Mouse (Mus musculus) lung, embryonic 16.5 days (tissue): ENCODE results near the gene Cbr1. TPM values are rescaled to one million over a fixed set of nuclear protein-coding genes. Genes with fewer than 3 reads are reported as not detected.

Source experiments
- ATAC-seq: fragments of 200-750 bp; cut with Nextera tagmentation; 2 replicates; pipeline ENCODE4 v1.8.0; 2017; ENCODE audit warnings: low read depth, mild to moderate bottlenecking, moderate library complexity
- H3K27ac ChIP-seq: fragments of 300-500 bp; sonication (generic); 2 replicates; pipeline ENCODE4 v1.5.1; 2014; ENCODE audit warnings: mild to moderate bottlenecking, control low read depth, low read length
- H3K27me3 ChIP-seq: fragments of 300-500 bp; sonication (generic); 2 replicates; pipeline ENCODE4 v1.6.1; 2014; ENCODE audit warnings: low read depth, low read length, mixed read lengths; ENCODE audit not compliant: control insufficient read depth, insufficient read depth
- H3K36me3 ChIP-seq: fragments of 300-500 bp; sonication (generic); 2 replicates; pipeline ENCODE4 v1.6.1; 2014; ENCODE audit warnings: low read length; ENCODE audit not compliant: control insufficient read depth, insufficient read depth
- H3K4me1 ChIP-seq: fragments of 300-500 bp; sonication (generic); replicated peaks from 2 replicates; pipeline ENCODE4 v1.6.1; 2014; ENCODE audit warnings: low read length, mixed read lengths; ENCODE audit not compliant: control insufficient read depth, insufficient read depth
- H3K4me2 ChIP-seq: fragments of 300-500 bp; sonication (generic); 2 replicates; pipeline ENCODE4 v1.6.1; 2014; ENCODE audit warnings: low read depth, low read length, control low read depth
- H3K4me3 ChIP-seq: fragments of 300-500 bp; sonication (generic); 2 replicates; pipeline ENCODE4 v1.5.1; 2014; ENCODE audit warnings: mild to moderate bottlenecking, low read length, control low read depth
- H3K9ac ChIP-seq: fragments of 300-500 bp; sonication (generic); 2 replicates; pipeline ENCODE4 v1.6.1; 2014; ENCODE audit warnings: low read length, control low read depth
- H3K9me3 ChIP-seq: fragments of 300-500 bp; sonication (generic); 2 replicates; pipeline ENCODE4 v1.6.1; 2016; ENCODE audit warnings: low read length; ENCODE audit not compliant: control insufficient read depth
- WGBS: fragments of 180-500 bp; shearing (Covaris S2); extraction: QIAGEN DNeasy Blood & Tissue Kit; methylation state at CpG from one replicate; pipeline ENCODE4 v1.1.7; 2014; 5-methylcytosine and 5-hydroxymethylcytosine counted together
- polyA plus RNA-seq: library from polyadenylated mRNA; unstranded; fragments of >200 nt; fragmentation: Nextera tagmentation; extraction: Ambion mirVana; gene quantifications from 2 replicates; pipeline ENCODE4 v1.2.1, GENCODE M21; 2015

Cbr1 gene
- polyA plus RNA-seq, 1 experiment from 2014 or later = 95.2 TPM

DNA sequence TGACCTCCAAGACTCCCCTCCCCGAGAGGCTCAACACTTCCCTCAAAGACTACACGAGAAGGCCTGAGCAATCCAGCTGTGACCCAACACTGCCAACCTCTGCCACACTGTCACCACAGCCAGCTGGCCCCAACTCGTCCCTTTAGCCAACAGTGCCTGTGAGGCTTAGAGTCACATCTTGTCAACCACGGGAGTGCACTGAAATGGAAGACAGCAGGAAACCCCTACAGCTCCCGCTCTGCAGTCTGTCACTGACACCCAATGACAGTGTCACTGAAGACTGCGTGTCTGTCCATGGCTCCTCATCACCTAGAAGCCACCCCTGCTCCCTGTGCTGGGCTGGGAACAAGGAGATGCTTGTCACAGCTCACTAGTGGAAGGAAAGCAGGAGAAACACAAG is 24.5 kb upstream of the Cbr1 start:
- 41% methylated on average over 6 of the region's 6 CpGs for WGBS

DNA sequence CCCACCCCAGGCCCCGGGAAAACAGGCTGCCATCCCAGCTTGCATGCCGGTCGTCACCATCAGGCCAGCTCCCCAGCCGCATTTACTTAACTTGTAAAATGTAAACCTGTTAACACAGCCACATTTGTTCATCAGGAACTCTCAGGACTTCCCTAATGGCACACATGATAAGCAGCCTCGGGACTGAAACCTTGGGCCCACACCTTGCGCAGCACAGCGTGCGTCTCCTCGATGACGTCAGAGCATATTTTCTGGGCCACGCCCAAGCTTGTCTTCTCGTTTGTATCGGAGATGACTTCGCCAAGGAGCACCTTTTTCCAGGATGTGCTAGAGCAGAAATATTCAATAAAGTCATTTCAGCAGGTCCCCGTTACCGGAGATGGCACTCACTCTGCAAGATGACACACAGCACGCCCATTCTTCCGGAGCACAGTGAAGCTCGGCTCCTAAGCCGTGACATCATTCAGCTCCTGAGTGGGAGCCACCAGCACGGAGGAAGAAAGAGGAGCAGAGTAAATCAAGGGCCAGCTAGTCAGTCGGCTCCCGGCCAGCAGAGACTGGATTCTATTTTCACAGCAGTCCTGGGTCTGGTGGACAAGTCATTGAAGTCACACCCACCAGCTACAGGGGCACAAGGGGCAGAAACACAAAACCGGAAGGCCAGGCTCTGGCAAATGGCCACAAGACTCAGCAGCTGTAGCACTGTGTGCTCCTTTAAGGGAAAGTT is 20.5 kb upstream of the Cbr1 start:
- Histone ChIP-seq H3K4me2 (no peak overlapping the region), H3K9ac (no peak overlapping the region), H3K36me3 (peaks cover 7% of the 10 kb centered on the region), H3K9me3 (no peaks in the 10 kb centered on the region), H3K27me3 (no peaks in the 10 kb centered on the region), H3K27ac (no peak overlapping the region), H3K4me3 (no peak overlapping the region), H3K4me1 (0 out of 2 replicates have a peak, but pooled peaks cover 3% of the 10 kb centered on the region)
- ATAC-seq = no peak
- WGBS = 77% methylated on average over 24 of the region's 24 CpGs

More for the DNA sequence above, 24.5 kb upstream of the Cbr1 start:
- H3K27ac ChIP-seq = peak overlapping the region; percentile 62
- no peaks in the 10 kb centered on the region for H3K9me3 ChIP-seq
- no peak overlapping the region for H3K4me2 ChIP-seq
- peaks cover 7% of the 10 kb centered on the region for H3K36me3 ChIP-seq
- 0 out of 2 replicates have a peak, but pooled peaks cover 7% of the 10 kb centered on the region for H3K4me1 ChIP-seq
- H3K9ac ChIP-seq = no peak overlapping the region
- ATAC-seq = peak; percentile 97
- H3K4me3 ChIP-seq = no peak overlapping the region
- H3K27me3 ChIP-seq = no peaks in the 10 kb centered on the region

DNA sequence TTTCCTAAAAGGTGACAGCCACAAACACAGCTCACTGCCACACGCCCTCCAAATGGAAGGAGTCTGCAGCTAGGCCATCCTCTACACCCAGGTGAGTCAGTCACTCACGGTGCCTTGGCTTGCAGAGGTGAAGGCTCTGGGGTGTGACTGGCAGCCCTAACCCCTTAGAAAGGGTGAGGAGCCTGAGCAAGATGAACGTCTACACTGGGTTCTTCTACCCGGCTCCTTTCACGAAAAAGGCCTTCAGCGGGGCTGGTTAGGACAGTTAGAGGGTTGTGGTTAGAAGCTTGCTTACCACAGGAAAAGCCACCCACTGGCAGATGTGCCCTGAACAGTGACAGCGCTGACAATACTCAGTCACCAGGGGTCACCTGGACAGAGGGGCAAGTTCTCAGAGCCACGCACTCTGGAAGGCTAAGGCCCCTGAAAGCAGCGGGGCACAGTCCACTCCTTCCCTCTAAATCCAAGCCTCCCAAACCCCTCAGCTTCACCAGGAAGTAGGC is 19.9 kb upstream of the Cbr1 start:
- Histone ChIP-seq H3K4me3 (no peak overlapping the region), H3K9ac (no peak overlapping the region), H3K4me2 (no peak overlapping the region)

DNA sequence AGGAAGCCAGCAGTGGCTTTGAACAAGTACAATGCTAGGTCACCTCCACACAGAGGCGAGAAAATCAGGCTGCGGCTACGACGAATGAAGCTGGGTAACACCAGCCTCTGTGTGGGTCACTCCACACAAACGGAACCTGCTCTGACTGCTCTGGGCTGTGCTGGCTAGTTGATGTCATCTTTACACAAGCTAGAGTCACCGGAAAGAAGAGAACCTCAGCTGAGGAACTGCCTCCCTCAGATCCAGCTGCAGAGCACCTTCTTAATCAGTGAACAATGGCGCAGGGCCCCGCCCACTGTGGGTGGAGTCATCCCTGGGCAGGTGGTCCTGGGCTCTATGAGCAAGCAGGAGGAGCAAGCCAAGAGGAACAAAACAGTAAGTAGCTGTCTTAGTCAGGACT is 19.3 kb upstream of the Cbr1 start:
- Histone ChIP-seq H3K4me2 (no peak overlapping the region), H3K36me3 (peaks cover 13% of the 10 kb centered on the region), H3K27ac (no peak overlapping the region), H3K4me3 (no peak overlapping the region), H3K9me3 (no peaks in the 10 kb centered on the region), H3K4me1 (no peaks in the 10 kb centered on the region), H3K27me3 (no peaks in the 10 kb centered on the region), H3K9ac (no peak overlapping the region)
- no peak for ATAC-seq
- whole genome bisulfite sequencing = 63% methylated on average over 8 of the region's 8 CpGs

More for the DNA sequence above, 19.9 kb upstream of the Cbr1 start:
- Histone ChIP-seq H3K27ac (no peak overlapping the region), H3K9me3 (no peaks in the 10 kb centered on the region), H3K4me1 (no peaks in the 10 kb centered on the region), H3K27me3 (no peaks in the 10 kb centered on the region), H3K36me3 (peaks cover 11% of the 10 kb centered on the region)
- WGBS = 84% methylated on average over 9 of the region's 9 CpGs
- ATAC-seq = no peak

DNA sequence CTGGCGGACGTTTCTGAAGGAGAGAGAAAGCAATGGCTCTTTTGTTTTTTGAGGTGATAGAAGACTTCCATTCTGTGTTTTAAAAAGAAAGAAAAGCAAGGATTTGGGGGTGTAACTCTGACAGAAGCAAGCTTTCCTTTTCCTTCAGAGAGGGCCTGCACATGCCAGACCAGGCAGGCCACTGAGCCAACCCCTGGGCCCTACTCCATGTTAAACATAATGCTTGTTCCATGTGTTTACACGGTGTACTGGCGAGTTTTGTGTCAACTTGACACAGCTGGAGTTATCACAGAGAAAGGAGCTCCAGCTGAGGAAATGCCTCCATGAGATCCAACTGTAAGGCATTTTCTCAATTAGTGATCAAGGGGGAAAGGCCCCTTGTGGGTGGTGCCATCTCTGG is 17.4 kb upstream of the Cbr1 start:
- Histone ChIP-seq H3K9me3 (no peaks in the 10 kb centered on the region), H3K9ac (no peak overlapping the region), H3K4me2 (no peak overlapping the region), H3K27me3 (no peaks in the 10 kb centered on the region), H3K4me3 (no peak overlapping the region), H3K27ac (no peak overlapping the region), H3K4me1 (no peaks in the 10 kb centered on the region), H3K36me3 (peaks cover 13% of the 10 kb centered on the region)
- no peak for ATAC-seq
- 55% methylated on average over 4 of the region's 4 CpGs for WGBS

DNA sequence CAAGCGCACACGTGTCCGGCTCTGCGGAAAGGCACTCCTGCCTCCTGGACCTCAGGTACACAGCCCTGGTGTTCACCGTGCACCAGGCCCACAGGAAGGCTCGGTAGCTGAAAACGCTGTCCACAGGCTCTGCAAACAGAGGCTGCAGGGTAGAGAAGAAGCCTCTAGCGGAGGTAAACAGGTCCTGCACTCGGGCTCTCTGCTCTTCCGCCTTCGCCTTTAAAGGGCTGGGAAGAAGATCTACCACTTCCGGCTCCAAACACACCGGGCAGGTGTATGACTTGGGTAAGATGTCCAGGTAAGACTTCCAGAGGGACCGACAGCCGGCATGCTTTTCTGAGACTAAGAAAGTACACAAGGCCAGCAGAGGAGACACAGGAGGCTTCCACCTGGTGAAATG is 14.7 kb upstream of the Cbr1 start:
- no peak for ATAC-seq
- no peak overlapping the region for H3K4me3 ChIP-seq
- H3K4me1 ChIP-seq = no peaks in the 10 kb centered on the region
- no peak overlapping the region for H3K9ac ChIP-seq
- H3K9me3 ChIP-seq = no peaks in the 10 kb centered on the region
- H3K36me3 ChIP-seq = peaks cover 5% of the 10 kb centered on the region
- no peaks in the 10 kb centered on the region for H3K27me3 ChIP-seq
- 81% methylated on average over 15 of the region's 15 CpGs for WGBS
- no peak overlapping the region for H3K27ac ChIP-seq
- no peak overlapping the region for H3K4me2 ChIP-seq

DNA sequence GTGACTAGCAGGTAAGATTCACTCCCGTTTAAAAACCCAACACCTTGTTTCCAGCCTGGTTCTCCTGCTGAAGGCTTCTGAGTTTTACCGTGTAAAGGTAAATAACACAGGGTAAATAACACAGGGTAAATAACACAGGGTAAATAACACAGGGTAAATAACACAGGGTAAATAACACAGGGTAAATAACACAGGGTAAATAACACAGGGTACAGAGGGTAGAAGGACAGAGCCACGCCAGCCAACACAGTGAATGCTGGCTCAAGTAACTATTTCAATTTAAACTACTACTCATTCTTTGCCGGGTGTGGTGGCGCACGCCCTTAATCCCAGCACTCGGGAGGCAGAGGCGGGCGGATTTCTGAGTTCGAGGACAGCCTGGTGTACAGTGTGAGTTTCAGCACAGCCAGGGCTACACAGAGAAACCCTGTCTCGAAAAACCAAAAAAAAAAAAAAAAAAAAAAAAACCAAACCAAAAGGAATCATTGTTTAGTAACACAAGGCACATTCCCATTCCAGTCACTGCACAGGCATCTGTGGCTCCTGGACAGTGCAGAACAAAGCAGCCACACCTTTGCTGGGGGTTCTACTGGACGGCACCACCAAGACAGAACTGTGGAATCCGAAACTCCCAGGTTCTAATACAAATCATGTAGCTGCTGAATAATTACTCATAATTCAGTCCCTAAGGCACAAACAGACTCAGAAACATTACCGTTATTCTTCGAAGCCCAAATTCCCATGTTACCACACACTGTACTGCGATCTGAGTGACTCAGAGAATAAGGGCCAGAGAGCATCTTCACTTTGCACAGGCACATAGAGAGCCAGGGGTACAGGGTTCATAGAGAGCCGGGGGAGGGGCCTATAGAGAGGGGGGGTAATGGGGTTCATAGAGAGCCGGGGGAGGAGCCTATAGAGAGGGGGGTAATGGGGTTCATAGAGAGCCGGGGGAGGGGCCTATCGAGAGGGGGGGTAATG is 13.9 kb upstream of the Cbr1 start:
- Histone ChIP-seq H3K4me1 (no peaks in the 10 kb centered on the region), H3K4me3 (no peak overlapping the region), H3K9ac (no peak overlapping the region), H3K4me2 (no peak overlapping the region), H3K27ac (no peak overlapping the region), H3K27me3 (no peaks in the 10 kb centered on the region), H3K9me3 (no peaks in the 10 kb centered on the region), H3K36me3 (peaks cover 5% of the 10 kb centered on the region)
- WGBS = 87% methylated on average over 20 of the region's 20 CpGs
- ATAC-seq = no peak

DNA sequence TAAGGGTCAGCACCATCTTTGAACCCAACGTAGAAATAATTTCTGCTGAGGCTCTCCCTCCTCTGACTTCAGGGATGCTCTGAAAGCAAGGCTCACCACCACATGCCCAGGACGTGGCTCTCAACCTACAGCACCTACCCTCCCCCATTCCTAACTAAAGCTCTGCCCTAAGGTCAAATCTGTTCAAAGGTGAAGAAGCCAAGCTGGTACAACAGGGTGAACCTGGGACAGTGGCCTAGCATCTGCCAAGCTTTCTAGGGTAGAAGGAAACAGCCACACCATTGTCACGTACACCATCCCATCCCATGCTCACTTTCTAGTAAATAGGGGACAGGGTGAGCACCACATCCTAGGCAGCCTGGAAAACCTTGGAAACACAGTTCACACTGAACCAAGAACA is 12.9 kb upstream of the Cbr1 start:
- H3K4me2 ChIP-seq = no peak overlapping the region
- H3K9me3 ChIP-seq = no peaks in the 10 kb centered on the region
- 97% methylated on average over 3 of the region's 3 CpGs for WGBS
- no peak overlapping the region for H3K9ac ChIP-seq
- no peaks in the 10 kb centered on the region for H3K4me1 ChIP-seq
- no peak overlapping the region for H3K4me3 ChIP-seq
- no peak for ATAC-seq
- peaks cover 5% of the 10 kb centered on the region for H3K36me3 ChIP-seq
- no peak overlapping the region for H3K27ac ChIP-seq
- no peaks in the 10 kb centered on the region for H3K27me3 ChIP-seq

DNA sequence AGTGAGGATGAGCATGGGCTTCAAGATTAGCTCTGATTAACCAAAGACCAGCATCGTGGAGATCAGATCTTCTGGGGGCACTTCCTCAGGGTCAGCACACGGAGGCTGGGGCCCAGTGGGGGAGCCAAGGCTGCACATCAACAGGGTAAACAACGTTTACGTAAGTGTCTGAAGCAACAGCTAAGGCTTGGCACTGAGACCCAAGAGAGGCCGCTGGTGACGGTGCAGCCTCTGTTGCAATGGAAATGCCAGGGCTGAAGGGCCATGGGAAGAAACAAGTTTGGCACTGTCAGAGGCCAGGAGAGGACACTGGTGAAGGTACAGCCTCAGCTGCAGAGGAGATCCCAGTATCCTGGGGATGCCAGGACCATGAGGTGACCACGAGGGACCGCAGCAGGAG is 12.2 kb upstream of the Cbr1 start:
- no peak for ATAC-seq
- H3K4me3 ChIP-seq = no peak overlapping the region
- no peak overlapping the region for H3K27ac ChIP-seq
- no peaks in the 10 kb centered on the region for H3K27me3 ChIP-seq
- WGBS = 82% methylated on average over 8 of the region's 8 CpGs
- no peaks in the 10 kb centered on the region for H3K9me3 ChIP-seq
- peaks cover 8% of the 10 kb centered on the region for H3K36me3 ChIP-seq
- no peak overlapping the region for H3K9ac ChIP-seq
- H3K4me2 ChIP-seq = no peak overlapping the region
- H3K4me1 ChIP-seq = no peaks in the 10 kb centered on the region
